Mouse (Mus musculus) lung, adult 2 months (tissue): ENCODE results near the gene Tnrc6c. TPM values are rescaled to one million over a fixed set of nuclear protein-coding genes. Genes with fewer than 3 reads are reported as not detected.

Experiments
- DNase-seq: peaks from one replicate; pipeline ENCODE4 v3.0.0; 2022
- H3K4me1 ChIP-seq: fragments of 200-500 bp; 2 replicates; pipeline ENCODE4 v1.6.1; 2011; ENCODE audit warnings: low read length; ENCODE audit not compliant: control insufficient read depth, insufficient read depth
- H3K4me3 ChIP-seq: fragments of 200-500 bp; replicated peaks from 2 replicates; pipeline ENCODE3; 2011; ENCODE audit warnings: low read depth, mild to moderate bottlenecking, control low read depth, low read length; ENCODE audit errors: extremely low read depth
- CTCF ChIP-seq: fragments of 200-500 bp; IDR thresholded peaks from 2 replicates; pipeline ENCODE4 v1.5.1; 2011; ENCODE audit warnings: mild to moderate bottlenecking, low read length, control low read depth; ENCODE audit not compliant: insufficient read depth
- POLR2A ChIP-seq: fragments of 200-500 bp; IDR thresholded peaks from 2 replicates; pipeline ENCODE4 v1.6.1; 2011; ENCODE audit warnings: low read depth, mild to moderate bottlenecking, control low read depth, low read length, borderline replicate concordance; ENCODE audit errors: extremely low read depth
- WGBS: fragments of 180-500 bp; shearing (Covaris S2); methylation state at CpG from one replicate; pipeline ENCODE4 v1.1.7; 2018; 5-methylcytosine and 5-hydroxymethylcytosine counted together
- polyA plus RNA-seq: library from polyadenylated mRNA; depleted of rRNA; stranded (reverse); fragments of >200 nt; gene quantifications from 2 replicates; pipeline ENCODE4 v1.2.3, GENCODE M21; 2012; rRNA removed

Gene Tnrc6c
- polyA plus RNA-seq, 1 experiment = 21.3 TPM

DNA sequence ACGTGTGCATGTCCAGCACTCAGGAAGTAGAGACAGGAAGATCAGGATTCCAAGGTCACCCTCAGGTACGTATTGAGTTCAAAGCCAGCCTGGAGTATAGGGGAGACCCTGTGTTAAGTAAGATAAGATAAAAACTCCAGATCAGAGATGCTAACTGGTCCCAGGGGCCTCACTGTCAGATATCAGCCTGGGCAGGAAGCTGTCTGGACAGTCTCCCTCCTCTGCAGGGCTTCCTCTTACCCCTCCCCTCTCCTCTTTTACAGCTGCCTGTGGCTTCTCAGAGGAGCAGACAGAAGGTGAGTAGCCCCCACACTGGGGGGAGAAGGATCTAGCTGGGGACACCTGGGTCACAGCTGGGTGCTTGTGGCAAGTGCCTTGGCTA is 144.1 kb downstream of the Tnrc6c start:
- no peak for DNase-seq
- Histone ChIP-seq H3K4me3 (no peak overlapping the region), H3K4me1 (no peaks in the 10 kb centered on the region)
- TF ChIP-seq CTCF = no peak
- no peak for TF ChIP-seq POLR2A
- 22% methylated on average over 2 of the region's 2 CpGs for WGBS

- TF ChIP-seq CTCF (no peak), POLR2A (no peak)
- no peak for DNase-seq
- Histone ChIP-seq H3K4me1 (no peaks in the 10 kb centered on the region), H3K4me3 (no peak overlapping the region)
- WGBS = 46% methylated on average over 5 of the region's 5 CpGs
Observed at GRCm38 (mm10) chr11:117799174-117799573, 145.1 kb downstream of the Tnrc6c start.

DNA sequence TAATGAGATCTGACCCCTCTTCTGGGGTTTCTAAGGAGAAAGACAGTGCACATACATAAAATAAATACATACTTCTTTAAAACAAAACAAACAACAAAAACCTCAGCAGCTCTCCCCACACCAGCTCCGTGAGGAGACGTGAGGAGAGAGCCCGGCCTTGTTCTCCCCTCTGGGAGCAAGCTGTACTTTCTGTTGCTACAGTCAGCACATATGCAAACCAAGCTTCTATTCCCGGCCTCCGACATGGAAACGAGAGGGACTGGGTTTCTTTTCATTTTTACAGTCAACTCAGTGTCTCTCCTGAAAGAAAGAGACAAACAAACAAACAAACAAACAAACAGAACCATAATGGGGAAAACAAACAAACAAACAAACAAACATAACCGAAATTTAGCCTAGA is 145.9 kb downstream of the Tnrc6c start:
- DNase-seq = no peak
- no peaks in the 10 kb centered on the region for H3K4me1 ChIP-seq
- no peak for TF ChIP-seq POLR2A
- no peak for TF ChIP-seq CTCF
- WGBS = 87% methylated on average over 7 of the region's 7 CpGs
- H3K4me3 ChIP-seq = no peak overlapping the region

- Histone ChIP-seq H3K4me3 (no peak overlapping the region), H3K4me1 (no peaks in the 10 kb centered on the region)
- WGBS = 77% methylated on average over 7 of the region's 7 CpGs
- TF ChIP-seq CTCF = no peak
- DNase-seq = no peak
Observed at GRCm38 (mm10) chr11:117801650-117802049, 147.6 kb downstream of the Tnrc6c start.

GRCm38 (mm10) chr11:117803166-117803688 is 149.1 kb downstream of the Tnrc6c start:
- no peaks in the 10 kb centered on the region for H3K4me1 ChIP-seq
- no peak for TF ChIP-seq CTCF
- no peak for TF ChIP-seq POLR2A
- no peak for DNase-seq
- 71% methylated on average over 3 of the region's 3 CpGs for WGBS
- H3K4me3 ChIP-seq = no peak overlapping the region

- 92% methylated on average over 6 of the region's 6 CpGs for WGBS
- TF ChIP-seq CTCF (no peak), POLR2A (no peak)
- Histone ChIP-seq H3K4me1 (no peaks in the 10 kb centered on the region; the same call in 1 of the 2 replicates), H3K4me3 (no peak overlapping the region)
- no peak for DNase-seq
Observed at GRCm38 (mm10) chr11:117806781-117807180, 152.7 kb downstream of the Tnrc6c start.

- WGBS = under 1% methylated on average over 75 of the region's 75 CpGs
- DNase-seq = peak; percentile 82
- TF ChIP-seq CTCF (no peak), POLR2A (peak; percentile 73; the same call in 1 of the 2 replicates)
Observed at GRCm38 (mm10) chr11:117809407-117810311, 155.6 kb downstream of the Tnrc6c start, which contains the start of the genes Gm20708 and Syngr2. Gm20708 (plus strand) TSS chr11:117809668. Syngr2 (plus strand) TSS chr11:117809668.

DNA sequence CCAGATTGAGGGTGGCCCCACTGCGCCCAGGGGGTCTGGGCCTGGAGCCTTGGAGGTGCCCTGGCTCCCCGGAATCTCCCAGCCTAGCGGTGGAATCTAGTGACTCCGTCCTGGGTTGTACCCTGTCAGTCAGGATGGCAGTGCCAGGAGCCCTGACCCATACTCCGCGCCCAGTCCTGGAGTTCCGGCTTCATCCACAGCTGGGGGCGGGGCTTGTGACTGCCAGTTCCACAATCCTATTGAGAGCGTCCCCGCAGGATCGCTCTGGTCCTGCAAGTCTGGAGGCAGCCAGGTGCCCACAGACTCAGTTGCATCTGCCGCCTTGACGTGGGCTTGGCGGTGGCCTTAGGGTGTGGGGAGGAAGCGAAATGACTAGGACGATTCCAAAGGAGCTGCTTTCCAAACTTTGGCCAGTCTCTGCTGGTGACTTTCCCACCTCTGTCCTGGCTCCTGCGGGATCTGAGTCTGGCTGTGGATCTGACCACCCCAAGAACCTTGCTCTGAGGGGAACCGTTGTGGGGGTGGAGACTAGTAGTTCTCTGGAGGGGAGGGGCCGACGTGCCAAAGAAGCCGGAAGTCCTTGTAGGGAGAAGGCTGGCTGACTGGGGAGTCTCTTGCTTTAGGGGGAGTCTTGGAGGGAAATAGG is 156.4 kb downstream of the Tnrc6c start:
- under 1% methylated on average over 21 of the region's 21 CpGs for WGBS
- peak overlapping the region; percentile 93 for H3K4me3 ChIP-seq
- TF ChIP-seq CTCF (peak; percentile 50), POLR2A (peak; percentile 8; the same call in 1 of the 2 replicates)
- DNase-seq = peak; percentile 85
- H3K4me1 ChIP-seq = peaks cover 12% of the 10 kb centered on the region

More at GRCm38 (mm10) chr11:117809407-117810311, 155.6 kb downstream of the Tnrc6c start, which contains the start of the genes Gm20708 and Syngr2:
- peak within 1 kb of the TSS; percentile 93 for H3K4me3 ChIP-seq
- H3K4me1 ChIP-seq = peaks cover 9% of the 10 kb centered on the region

Other genes starting within 250 kb of the Tnrc6c start
- not detected in 2 replicates for gene Gm11733, start 169.9 kb upstream of the Tnrc6c start, polyA plus RNA-seq
- 12.0 and 12.8 TPM in 2 replicates for gene Tmc8, start 127.8 kb downstream of the Tnrc6c start, polyA plus RNA-seq
- 55.7 and 56.0 TPM in 2 replicates for gene Tmc6, start 127.9 kb downstream of the Tnrc6c start, polyA plus RNA-seq
- 0.18 and 0.33 TPM in 2 replicates for gene 6030468B19Rik, start 143.4 kb downstream of the Tnrc6c start, polyA plus RNA-seq
- gene Gm20708, start 155.4 kb downstream of the Tnrc6c start, polyA plus RNA-seq = 0.06 TPM in 1 of 2 replicates, not detected in the other
- 180 and 191 TPM in 2 replicates for gene Syngr2, start 155.4 kb downstream of the Tnrc6c start, polyA plus RNA-seq
- gene Afmid, start 171.6 kb downstream of the Tnrc6c start, polyA plus RNA-seq = 4.3 and 6.0 TPM in 2 replicates
- 7.3 and 11.5 TPM in 2 replicates for gene Tk1, start 171.8 kb downstream of the Tnrc6c start, polyA plus RNA-seq
- gene Birc5, start 195.0 kb downstream of the Tnrc6c start, polyA plus RNA-seq = 1.4 and 2.5 TPM in 2 replicates
- gene Tmem235, start 206.5 kb downstream of the Tnrc6c start, polyA plus RNA-seq = not detected in 2 replicates
- 11.7 and 15.5 TPM in 2 replicates for gene Tha1, start 219.2 kb downstream of the Tnrc6c start, polyA plus RNA-seq